Mouse (Mus musculus): ENCODE data around the gene Zfp61. TPM values are rescaled to one million over a fixed set of nuclear protein-coding genes. Genes with fewer than 3 reads are reported as not detected.

Zfp61 gene
- polyA plus RNA-seq, 1 experiment from 2014 or later, result 46.4 TPM

DNA sequence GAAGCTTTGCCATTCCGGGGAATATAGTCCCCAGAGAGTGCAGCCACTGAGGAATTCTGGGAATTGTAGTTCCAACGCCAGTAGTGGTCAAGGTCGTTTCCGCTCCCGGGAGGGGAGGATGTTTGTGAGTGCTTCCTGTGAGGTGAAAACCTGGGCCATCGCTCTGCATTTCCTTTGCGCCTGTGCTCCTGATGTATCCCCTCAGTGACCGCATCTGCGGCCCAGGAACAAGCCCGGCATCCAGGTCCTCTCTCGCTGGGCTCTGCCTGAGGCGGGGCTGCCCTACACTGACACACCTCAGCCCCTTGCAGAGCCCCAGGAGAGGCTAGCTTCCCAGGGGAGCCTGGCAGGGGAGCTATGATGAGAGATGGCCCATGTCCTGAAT is 30.8 kb downstream of the Zfp61 start, which contains the start of gene Zfp93:
Zfp93 (plus strand) TSS at position 133 of the 385 bp plus-strand sequence.
- peak; percentile 87 for DNase-seq (ENCODE audit: low spot score)
- H3K27me3 ChIP-seq (replicated peaks; ENCODE audit: low read depth, poor library complexity, severe bottlenecking), result no peaks in the 10 kb centered on the region
- under 1% methylated on average over 12 of the region's 12 CpGs for WGBS
- peak within 1 kb of the TSS; percentile 86 for H3K27ac ChIP-seq (replicated peaks)
- peaks cover 26% of the 10 kb centered on the region for H3K36me3 ChIP-seq (replicated peaks)
- H3K9me3 ChIP-seq, result 0 out of 2 replicates have a peak, but pooled peaks cover 7% of the 10 kb centered on the region
- H3K4me3 ChIP-seq, result peak within 1 kb of the TSS; percentile 64
- H3K4me1 ChIP-seq, result peaks cover 5% of the 10 kb centered on the region

DNA sequence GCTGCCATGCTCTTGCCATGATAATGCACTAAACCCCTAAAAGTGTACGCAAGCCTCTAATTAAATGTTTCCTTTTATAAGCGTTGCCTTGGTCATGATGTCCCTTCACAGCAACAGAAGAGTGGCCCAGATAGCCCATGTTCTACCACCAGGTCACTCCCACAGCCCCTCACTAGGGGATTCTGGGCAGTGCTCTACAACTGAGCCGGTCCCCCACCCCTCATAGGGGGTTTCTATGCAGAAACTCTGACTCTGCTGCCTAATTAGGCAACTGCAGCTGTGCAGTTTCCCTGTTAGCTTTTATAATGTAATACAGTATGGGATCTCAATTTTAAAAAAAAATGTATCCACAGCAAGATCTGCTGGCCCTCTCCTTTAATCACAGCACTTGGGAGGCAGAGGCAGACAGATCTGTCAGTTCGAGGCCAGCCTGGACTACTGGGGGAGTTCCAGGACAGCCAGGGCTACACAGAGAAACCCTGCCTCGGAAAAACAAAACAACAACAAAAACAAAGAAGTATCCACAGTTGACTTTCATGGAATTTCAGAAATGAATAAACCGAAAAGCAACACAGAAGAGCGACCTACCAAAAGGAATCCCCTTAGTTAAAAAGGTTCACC is 31.3 kb downstream of the Zfp61 start:
- H3K4me3 ChIP-seq, result peak overlapping the region; percentile 64
- peak overlapping the region; percentile 86 for H3K27ac ChIP-seq (replicated peaks)
- WGBS, result 36% methylated on average over 7 of the region's 7 CpGs
- DNase-seq (ENCODE audit: low spot score), result no peak
- peaks cover 21% of the 10 kb centered on the region for H3K36me3 ChIP-seq (replicated peaks)
- H3K4me1 ChIP-seq, result peaks cover 5% of the 10 kb centered on the region
- H3K27me3 ChIP-seq (replicated peaks; ENCODE audit: low read depth, poor library complexity, severe bottlenecking), result no peaks in the 10 kb centered on the region
- H3K9me3 ChIP-seq, result 0 out of 2 replicates have a peak, but pooled peaks cover 2% of the 10 kb centered on the region

- no peaks in the 10 kb centered on the region for H3K9me3 ChIP-seq
- DNase-seq (ENCODE audit: low spot score), result no peak
- peak overlapping the region; percentile 86; the same call in 1 of the 2 replicates for H3K27ac ChIP-seq (replicated peaks)
- no peaks in the 10 kb centered on the region for H3K27me3 ChIP-seq (replicated peaks; ENCODE audit: low read depth, poor library complexity, severe bottlenecking)
- WGBS, result 83% methylated on average over 3 of the region's 3 CpGs
- H3K36me3 ChIP-seq (replicated peaks), result peaks cover 16% of the 10 kb centered on the region
- peaks cover 5% of the 10 kb centered on the region for H3K4me1 ChIP-seq
- peak overlapping the region; percentile 64; the same call in 1 of the 2 replicates for H3K4me3 ChIP-seq
Observed at GRCm38 (mm10) chr7:24269256-24269655, 31.8 kb downstream of the Zfp61 start.

GRCm38 (mm10) chr7:24268176-24269155 is 32.6 kb downstream of the Zfp61 start:
- no peaks in the 10 kb centered on the region for H3K27me3 ChIP-seq (replicated peaks; ENCODE audit: low read depth, poor library complexity, severe bottlenecking)
- H3K4me1 ChIP-seq, result peaks cover 5% of the 10 kb centered on the region
- no peaks in the 10 kb centered on the region for H3K9me3 ChIP-seq
- no peak overlapping the region for H3K27ac ChIP-seq (replicated peaks)
- whole genome bisulfite sequencing, result 70% methylated on average over 24 of the region's 24 CpGs
- H3K36me3 ChIP-seq (replicated peaks), result peaks cover 8% of the 10 kb centered on the region
- DNase-seq (ENCODE audit: low spot score), result no peak
- no peak overlapping the region for H3K4me3 ChIP-seq

GRCm38 (mm10) chr7:24260000-24260312 is 41.1 kb downstream of the Zfp61 start:
- H3K36me3 ChIP-seq (replicated peaks), result peaks cover 24% of the 10 kb centered on the region
- H3K27me3 ChIP-seq (replicated peaks; ENCODE audit: low read depth, poor library complexity, severe bottlenecking), result no peaks in the 10 kb centered on the region
- WGBS, result 87% methylated on average over 4 of the region's 4 CpGs
- no peak for DNase-seq (ENCODE audit: low spot score)
- no peak overlapping the region for H3K4me3 ChIP-seq
- no peaks in the 10 kb centered on the region for H3K9me3 ChIP-seq
- H3K4me1 ChIP-seq, result peaks cover 3% of the 10 kb centered on the region
- no peak overlapping the region for H3K27ac ChIP-seq (replicated peaks)

DNA sequence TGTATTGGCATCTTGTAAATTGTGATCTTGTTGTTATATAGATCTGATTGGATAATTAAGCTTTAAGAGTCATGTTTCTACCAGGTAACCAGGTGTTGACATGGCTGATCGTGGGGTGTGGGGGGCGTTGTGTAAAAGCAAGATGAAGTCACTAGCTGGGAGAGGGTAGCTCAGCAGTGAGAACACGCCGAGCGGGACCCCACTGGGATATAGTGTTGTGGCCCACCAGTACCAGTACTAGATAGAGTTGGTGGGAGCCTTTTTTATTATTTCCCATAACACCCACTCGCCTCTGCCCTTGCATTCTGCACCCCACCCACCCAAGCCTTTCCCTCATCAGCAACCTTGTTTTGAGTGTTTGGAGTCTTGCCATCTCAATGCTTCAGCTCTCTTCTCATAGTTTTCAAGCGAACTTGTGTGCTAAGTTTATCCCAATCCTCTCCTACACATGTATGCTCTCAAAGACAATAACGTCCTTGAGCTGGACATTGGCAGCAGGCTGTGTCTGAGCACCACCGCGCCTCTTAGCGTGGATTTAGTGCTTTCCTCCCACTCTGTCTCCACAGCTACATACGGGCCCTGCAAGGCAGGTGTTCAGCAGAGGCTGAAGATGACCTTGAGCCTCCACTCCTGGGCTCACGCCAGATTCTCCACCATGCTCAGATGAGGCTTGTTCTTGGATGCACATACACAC is 41.6 kb downstream of the Zfp61 start:
- Histone ChIP-seq H3K27ac (replicated peaks) (no peak overlapping the region), H3K4me3 (no peak overlapping the region), H3K4me1 (peaks cover 6% of the 10 kb centered on the region), H3K9me3 (no peaks in the 10 kb centered on the region), H3K36me3 (replicated peaks) (peaks cover 24% of the 10 kb centered on the region), H3K27me3 (replicated peaks; ENCODE audit: low read depth, poor library complexity, severe bottlenecking) (no peaks in the 10 kb centered on the region)
- DNase-seq (ENCODE audit: low spot score), result no peak
- 90% methylated on average over 13 of the region's 13 CpGs for WGBS

DNA sequence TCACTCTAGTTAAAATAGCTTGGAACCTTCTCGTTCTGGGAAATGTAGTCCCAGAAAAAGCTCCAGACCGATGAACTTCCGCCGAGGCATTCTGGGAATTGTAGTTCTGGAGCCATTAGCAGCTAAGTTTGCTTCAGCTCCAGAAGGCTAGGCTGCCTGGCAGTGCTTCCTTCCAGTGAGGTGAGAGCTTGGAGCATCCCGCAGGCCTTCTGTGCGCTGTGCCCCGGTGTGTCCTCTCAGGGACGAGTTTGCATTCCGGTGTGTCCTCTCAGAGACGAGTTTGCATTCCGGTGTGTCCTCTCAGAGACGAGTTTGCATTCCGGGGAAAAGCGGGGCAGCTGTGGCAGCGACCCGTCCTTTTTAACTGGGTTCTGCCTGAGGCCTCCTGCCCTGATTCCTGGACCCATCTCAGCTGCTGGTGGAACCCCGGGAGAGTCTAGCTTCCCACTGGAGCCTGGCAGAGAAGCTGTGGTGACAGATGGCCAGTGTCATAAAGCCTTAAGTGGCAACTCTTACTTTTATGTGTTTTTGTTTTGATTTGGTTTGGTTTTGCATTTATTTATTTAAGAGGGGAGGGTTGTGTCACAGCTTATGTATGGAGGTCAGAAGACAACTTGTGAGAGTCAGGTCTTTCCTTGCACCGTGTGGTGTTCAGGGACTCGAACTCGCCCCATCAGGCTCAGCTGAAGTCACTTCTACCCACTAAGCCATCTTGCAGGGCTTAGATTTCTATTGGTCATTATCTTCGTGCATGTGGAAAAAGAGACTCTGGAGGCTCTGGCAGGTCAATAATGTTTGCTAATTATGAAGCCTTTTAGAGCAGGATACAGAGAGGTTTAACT is 46.2 kb downstream of the Zfp61 start, which contains the start of gene Zfp108:
Zfp108 (plus strand) TSS at position 162 of the 842 bp plus-strand sequence.
- H3K9me3 ChIP-seq, result no peaks in the 10 kb centered on the region
- H3K27ac ChIP-seq (replicated peaks), result peak within 1 kb of the TSS; percentile 81
- peak within 1 kb of the TSS; percentile 67 for H3K4me3 ChIP-seq
- no peaks in the 10 kb centered on the region for H3K27me3 ChIP-seq (replicated peaks; ENCODE audit: low read depth, poor library complexity, severe bottlenecking)
- DNase-seq (ENCODE audit: low spot score), result peak; percentile 78
- H3K36me3 ChIP-seq (replicated peaks), result peaks cover 4% of the 10 kb centered on the region
- 20% methylated on average over 21 of the region's 21 CpGs for WGBS
- peaks cover 6% of the 10 kb centered on the region for H3K4me1 ChIP-seq

DNA sequence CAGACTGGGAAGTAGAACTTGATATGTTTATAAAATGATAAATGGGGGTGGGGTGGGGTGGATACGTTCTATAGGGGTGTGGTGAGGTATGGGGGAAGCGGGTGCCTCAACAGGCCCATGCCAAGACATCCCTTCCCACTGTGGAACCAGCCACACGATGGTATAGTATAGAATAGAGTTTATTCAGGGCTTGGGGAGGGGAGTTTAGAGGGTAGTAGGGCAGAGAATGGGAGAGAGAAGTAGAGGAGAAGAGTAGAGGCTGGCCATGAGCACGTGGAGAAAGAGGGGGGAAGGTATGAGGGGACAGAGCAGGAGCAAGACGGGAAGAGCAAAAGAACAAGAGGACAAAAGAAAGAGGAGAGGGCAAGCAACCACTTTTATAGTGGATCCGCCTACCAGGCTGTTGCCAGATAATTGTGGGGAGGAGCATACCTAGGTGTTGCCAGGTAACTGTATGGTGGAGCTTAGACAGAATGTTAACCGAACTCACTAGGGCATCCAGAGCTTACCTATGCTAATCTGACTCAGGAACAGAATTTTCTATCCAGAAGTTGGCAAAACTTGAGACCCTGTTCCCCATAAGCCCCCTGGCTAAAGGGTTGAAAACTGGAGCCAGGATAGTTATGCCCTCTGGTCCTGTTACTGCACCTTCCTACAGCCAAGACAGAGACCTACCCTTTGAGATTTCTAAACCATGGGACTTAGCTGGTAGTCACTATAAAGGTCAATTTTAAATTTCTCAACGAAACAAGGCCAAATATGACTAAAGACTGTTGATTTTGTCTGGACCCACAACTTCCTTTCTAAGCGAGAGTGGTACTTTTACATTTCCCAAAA is 47.0 kb downstream of the Zfp61 start:
- H3K27ac ChIP-seq (replicated peaks), result peak overlapping the region; percentile 81
- H3K27me3 ChIP-seq (replicated peaks; ENCODE audit: low read depth, poor library complexity, severe bottlenecking), result no peaks in the 10 kb centered on the region
- WGBS, result 62% methylated on average over 9 of the region's 9 CpGs
- peak overlapping the region; percentile 67 for H3K4me3 ChIP-seq
- no peak for DNase-seq (ENCODE audit: low spot score)
- peaks cover 6% of the 10 kb centered on the region for H3K4me1 ChIP-seq
- no peaks in the 10 kb centered on the region for H3K36me3 ChIP-seq (replicated peaks)
- H3K9me3 ChIP-seq, result no peaks in the 10 kb centered on the region

Small RNA genes within 50 kb of the gene (microRNA-seq; reads per million reads assigned to microRNA genes)
- gene Gm27592, result not detected

Other genes starting within 250 kb of the Zfp61 start
- not detected in 2 replicates for gene Vmn1r183, start 248.0 kb downstream of the Zfp61 start, polyA plus RNA-seq (2016; fragmentation: Nextera tagmentation; extraction: Ambion mirVana)
- 28.9 and 30.0 TPM in 2 replicates for gene Zfp180, start 219.3 kb downstream of the Zfp61 start, polyA plus RNA-seq (2016; fragmentation: Nextera tagmentation; extraction: Ambion mirVana)
- gene Zfp112, start 188.9 kb downstream of the Zfp61 start, polyA plus RNA-seq (2016; fragmentation: Nextera tagmentation; extraction: Ambion mirVana), result 3.2 and 4.7 TPM in 2 replicates
- 15.3 and 15.7 TPM in 2 replicates for gene Zfp235, start 167.1 kb downstream of the Zfp61 start, polyA plus RNA-seq (2016; fragmentation: Nextera tagmentation; extraction: Ambion mirVana)
- 4.8 and 5.2 TPM in 2 replicates for gene Zfp114, start 126.2 kb downstream of the Zfp61 start, polyA plus RNA-seq (2016; fragmentation: Nextera tagmentation; extraction: Ambion mirVana)
- gene Zfp111, start 89.8 kb downstream of the Zfp61 start, polyA plus RNA-seq (2016; fragmentation: Nextera tagmentation; extraction: Ambion mirVana), result 10.7 and 11.1 TPM in 2 replicates
- gene Zfp109, start 63.7 kb downstream of the Zfp61 start, polyA plus RNA-seq (2016; fragmentation: Nextera tagmentation; extraction: Ambion mirVana), result 5.7 and 6.7 TPM in 2 replicates
- gene Zfp108, start 46.4 kb downstream of the Zfp61 start, polyA plus RNA-seq (2016; fragmentation: Nextera tagmentation; extraction: Ambion mirVana), result 2.4 and 3.1 TPM in 2 replicates
- 8.2 and 8.6 TPM in 2 replicates for gene Zfp93, start 30.8 kb downstream of the Zfp61 start, polyA plus RNA-seq (2016; fragmentation: Nextera tagmentation; extraction: Ambion mirVana)
- 13.8 and 13.9 TPM in 2 replicates for gene Zfp94, start 15.4 kb upstream of the Zfp61 start, polyA plus RNA-seq (2016; fragmentation: Nextera tagmentation; extraction: Ambion mirVana)
- 0.17 TPM in 1 of 2 replicates, not detected in the other for gene Tescl, start 32.7 kb upstream of the Zfp61 start, polyA plus RNA-seq (2016; fragmentation: Nextera tagmentation; extraction: Ambion mirVana)
- gene Lypd5, start 48.0 kb upstream of the Zfp61 start, polyA plus RNA-seq (2016; fragmentation: Nextera tagmentation; extraction: Ambion mirVana), result not detected in 2 replicates
- gene Kcnn4, start 69.0 kb upstream of the Zfp61 start, polyA plus RNA-seq (2016; fragmentation: Nextera tagmentation; extraction: Ambion mirVana), result 3.0 and 3.5 TPM in 2 replicates
- gene Smg9, start 98.4 kb upstream of the Zfp61 start, polyA plus RNA-seq (2016; fragmentation: Nextera tagmentation; extraction: Ambion mirVana), result 25.8 and 26.3 TPM in 2 replicates
- not detected in 2 replicates for gene Irgc1, start 151.1 kb upstream of the Zfp61 start, polyA plus RNA-seq (2016; fragmentation: Nextera tagmentation; extraction: Ambion mirVana)
- 1.7 TPM in 2 replicates for gene Plaur, start 161.3 kb upstream of the Zfp61 start, polyA plus RNA-seq (2016; fragmentation: Nextera tagmentation; extraction: Ambion mirVana)
- gene Cadm4, start 180.8 kb upstream of the Zfp61 start, polyA plus RNA-seq (2016; fragmentation: Nextera tagmentation; extraction: Ambion mirVana), result 5.0 and 5.7 TPM in 2 replicates
- gene Zfp428, start 205.8 kb upstream of the Zfp61 start, polyA plus RNA-seq (2016; fragmentation: Nextera tagmentation; extraction: Ambion mirVana), result 100.0 and 110 TPM in 2 replicates
- 1.2 TPM in 2 replicates for gene AC161166.1, start 211.2 kb upstream of the Zfp61 start, polyA plus RNA-seq (2016; fragmentation: Nextera tagmentation; extraction: Ambion mirVana)
- gene Irgq, start 229.5 kb upstream of the Zfp61 start, polyA plus RNA-seq (2016; fragmentation: Nextera tagmentation; extraction: Ambion mirVana), result 8.2 and 8.9 TPM in 2 replicates
- gene Pinlyp, start 244.9 kb upstream of the Zfp61 start, polyA plus RNA-seq (2016; fragmentation: Nextera tagmentation; extraction: Ambion mirVana), result not detected in 2 replicates
- 169 TPM in 2 replicates for gene Xrcc1, start 245.1 kb upstream of the Zfp61 start, polyA plus RNA-seq (2016; fragmentation: Nextera tagmentation; extraction: Ambion mirVana)